Mouse (Mus musculus): ENCODE data around the gene Gdpd5. TPM values are rescaled to one million over a fixed set of nuclear protein-coding genes. Genes with fewer than 3 reads are reported as not detected.

Gene Gdpd5
- polyA plus RNA-seq, 1 experiment from 2014 or later, result 15.4 TPM

- Histone ChIP-seq H3K4me3 (ENCODE audit: low read length) (no peak overlapping the region), H3K4me1 (ENCODE audit: control insufficient read depth, insufficient read depth, low read length) (peaks cover 10% of the 10 kb centered on the region; the same call in 1 of the 2 replicates), H3K27ac (ENCODE audit: low read depth, low read length) (no peak overlapping the region), H3K36me3 (ENCODE audit: control insufficient read depth, insufficient read depth, low read length) (no peaks in the 10 kb centered on the region), H3K27me3 (ENCODE audit: control insufficient read depth, insufficient read depth, low read length) (no peaks in the 10 kb centered on the region), H3K9me3 (ENCODE audit: control insufficient read depth, low read length) (no peaks in the 10 kb centered on the region), H3K9ac (ENCODE audit: low read depth, low read length) (no peak overlapping the region), H3K4me2 (replicated peaks; ENCODE audit: low read depth, low read length) (no peak overlapping the region)
- WGBS, result 51% methylated on average over 11 of the region's 11 CpGs
- no peak for ATAC-seq (ENCODE audit: low FRiP score, low TSS enrichment)
Measured at GRCm38 (mm10) chr7:99395908-99396616, 14.8 kb downstream of the Gdpd5 start.

- Histone ChIP-seq H3K36me3 (ENCODE audit: control insufficient read depth, insufficient read depth, low read length) (no peaks in the 10 kb centered on the region), H3K4me2 (replicated peaks; ENCODE audit: low read depth, low read length) (no peak overlapping the region), H3K9ac (ENCODE audit: low read depth, low read length) (no peak overlapping the region), H3K4me3 (ENCODE audit: low read length) (no peak overlapping the region), H3K4me1 (ENCODE audit: control insufficient read depth, insufficient read depth, low read length) (peaks cover 16% of the 10 kb centered on the region; the same call in 1 of the 2 replicates), H3K27ac (ENCODE audit: low read depth, low read length) (no peak overlapping the region), H3K27me3 (ENCODE audit: control insufficient read depth, insufficient read depth, low read length) (no peaks in the 10 kb centered on the region), H3K9me3 (ENCODE audit: control insufficient read depth, low read length) (no peaks in the 10 kb centered on the region)
- no peak for ATAC-seq (ENCODE audit: low FRiP score, low TSS enrichment)
- WGBS, result 69% methylated on average over 11 of the region's 11 CpGs
Measured at GRCm38 (mm10) chr7:99396994-99397659, 15.9 kb downstream of the Gdpd5 start.

GRCm38 (mm10) chr7:99401373-99401772 lies 20.2 kb downstream of the Gdpd5 start:
- no peaks in the 10 kb centered on the region for H3K36me3 ChIP-seq (ENCODE audit: control insufficient read depth, insufficient read depth, low read length)
- no peak for ATAC-seq (ENCODE audit: low FRiP score, low TSS enrichment)
- no peaks in the 10 kb centered on the region for H3K9me3 ChIP-seq (ENCODE audit: control insufficient read depth, low read length)
- no peak overlapping the region for H3K9ac ChIP-seq (ENCODE audit: low read depth, low read length)
- 64% methylated on average over 8 of the region's 8 CpGs for WGBS
- no peaks in the 10 kb centered on the region for H3K27me3 ChIP-seq (ENCODE audit: control insufficient read depth, insufficient read depth, low read length)
- peaks cover 6% of the 10 kb centered on the region; the same call in 1 of the 2 replicates for H3K4me1 ChIP-seq (ENCODE audit: control insufficient read depth, insufficient read depth, low read length)
- H3K4me2 ChIP-seq (replicated peaks; ENCODE audit: low read depth, low read length), result no peak overlapping the region
- H3K4me3 ChIP-seq (ENCODE audit: low read length), result no peak overlapping the region
- H3K27ac ChIP-seq (ENCODE audit: low read depth, low read length), result no peak overlapping the region

GRCm38 (mm10) chr7:99402477-99402876 lies 21.3 kb downstream of the Gdpd5 start:
- Histone ChIP-seq H3K27ac (ENCODE audit: low read depth, low read length) (no peak overlapping the region), H3K4me3 (ENCODE audit: low read length) (no peak overlapping the region), H3K9ac (ENCODE audit: low read depth, low read length) (no peak overlapping the region; the same call in 1 of the 2 replicates), H3K4me1 (ENCODE audit: control insufficient read depth, insufficient read depth, low read length) (0 out of 2 replicates have a peak, but pooled peaks cover 6% of the 10 kb centered on the region), H3K36me3 (ENCODE audit: control insufficient read depth, insufficient read depth, low read length) (no peaks in the 10 kb centered on the region), H3K4me2 (replicated peaks; ENCODE audit: low read depth, low read length) (no peak overlapping the region), H3K9me3 (ENCODE audit: control insufficient read depth, low read length) (no peaks in the 10 kb centered on the region), H3K27me3 (ENCODE audit: control insufficient read depth, insufficient read depth, low read length) (no peaks in the 10 kb centered on the region)
- WGBS, result 74% methylated on average over 6 of the region's 6 CpGs
- ATAC-seq (ENCODE audit: low FRiP score, low TSS enrichment), result no peak

- Histone ChIP-seq H3K9me3 (ENCODE audit: control insufficient read depth, low read length) (no peaks in the 10 kb centered on the region), H3K4me2 (replicated peaks; ENCODE audit: low read depth, low read length) (no peak overlapping the region), H3K4me3 (ENCODE audit: low read length) (no peak overlapping the region), H3K9ac (ENCODE audit: low read depth, low read length) (no peak overlapping the region), H3K27ac (ENCODE audit: low read depth, low read length) (no peak overlapping the region), H3K27me3 (ENCODE audit: control insufficient read depth, insufficient read depth, low read length) (no peaks in the 10 kb centered on the region), H3K36me3 (ENCODE audit: control insufficient read depth, insufficient read depth, low read length) (no peaks in the 10 kb centered on the region), H3K4me1 (ENCODE audit: control insufficient read depth, insufficient read depth, low read length) (0 out of 2 replicates have a peak, but pooled peaks cover 6% of the 10 kb centered on the region)
- no peak for ATAC-seq (ENCODE audit: low FRiP score, low TSS enrichment)
- 72% methylated on average over 7 of the region's 7 CpGs for WGBS
Measured at GRCm38 (mm10) chr7:99403254-99403653, 22.0 kb downstream of the Gdpd5 start.

- no peak overlapping the region for H3K4me2 ChIP-seq (replicated peaks; ENCODE audit: low read depth, low read length)
- ATAC-seq (ENCODE audit: low FRiP score, low TSS enrichment), result no peak
- no peaks in the 10 kb centered on the region for H3K36me3 ChIP-seq (ENCODE audit: control insufficient read depth, insufficient read depth, low read length)
- no peak overlapping the region for H3K9ac ChIP-seq (ENCODE audit: low read depth, low read length)
- no peak overlapping the region for H3K4me3 ChIP-seq (ENCODE audit: low read length)
- 77% methylated on average over 12 of the region's 12 CpGs for whole genome bisulfite sequencing
- no peaks in the 10 kb centered on the region for H3K27me3 ChIP-seq (ENCODE audit: control insufficient read depth, insufficient read depth, low read length)
- no peak overlapping the region for H3K27ac ChIP-seq (ENCODE audit: low read depth, low read length)
- H3K4me1 ChIP-seq (ENCODE audit: control insufficient read depth, insufficient read depth, low read length), result 0 out of 2 replicates have a peak, but pooled peaks cover 6% of the 10 kb centered on the region
- H3K9me3 ChIP-seq (ENCODE audit: control insufficient read depth, low read length), result no peaks in the 10 kb centered on the region
Measured at GRCm38 (mm10) chr7:99404031-99404735, 23.0 kb downstream of the Gdpd5 start.

- Histone ChIP-seq H3K36me3 (ENCODE audit: control insufficient read depth, insufficient read depth, low read length) (no peaks in the 10 kb centered on the region), H3K27ac (ENCODE audit: low read depth, low read length) (no peak overlapping the region), H3K9me3 (ENCODE audit: control insufficient read depth, low read length) (no peaks in the 10 kb centered on the region), H3K4me3 (ENCODE audit: low read length) (no peak overlapping the region), H3K4me2 (replicated peaks; ENCODE audit: low read depth, low read length) (no peak overlapping the region), H3K27me3 (ENCODE audit: control insufficient read depth, insufficient read depth, low read length) (no peaks in the 10 kb centered on the region), H3K4me1 (ENCODE audit: control insufficient read depth, insufficient read depth, low read length) (peaks cover 15% of the 10 kb centered on the region; the same call in 1 of the 2 replicates), H3K9ac (ENCODE audit: low read depth, low read length) (no peak overlapping the region)
- 32% methylated on average over 8 of the region's 8 CpGs for WGBS
- no peak for ATAC-seq (ENCODE audit: low FRiP score, low TSS enrichment)
Measured at GRCm38 (mm10) chr7:99405386-99406155, 24.4 kb downstream of the Gdpd5 start.

- WGBS, result 83% methylated on average over 2 of the region's 2 CpGs
- H3K4me2 ChIP-seq (replicated peaks; ENCODE audit: low read depth, low read length), result no peak overlapping the region
- no peak overlapping the region for H3K27ac ChIP-seq (ENCODE audit: low read depth, low read length)
- no peak for ATAC-seq (ENCODE audit: low FRiP score, low TSS enrichment)
- no peak overlapping the region for H3K4me3 ChIP-seq (ENCODE audit: low read length)
- H3K27me3 ChIP-seq (ENCODE audit: control insufficient read depth, insufficient read depth, low read length), result no peaks in the 10 kb centered on the region
- no peak overlapping the region for H3K9ac ChIP-seq (ENCODE audit: low read depth, low read length)
- no peaks in the 10 kb centered on the region for H3K9me3 ChIP-seq (ENCODE audit: control insufficient read depth, low read length)
- peaks cover 18% of the 10 kb centered on the region; the same call in 1 of the 2 replicates for H3K4me1 ChIP-seq (ENCODE audit: control insufficient read depth, insufficient read depth, low read length)
- no peaks in the 10 kb centered on the region for H3K36me3 ChIP-seq (ENCODE audit: control insufficient read depth, insufficient read depth, low read length)
Measured at GRCm38 (mm10) chr7:99407598-99407997, 26.4 kb downstream of the Gdpd5 start.
